Comparison of ENCODE assay signal across 17 mouse cellular contexts in the genomic region with DNA sequence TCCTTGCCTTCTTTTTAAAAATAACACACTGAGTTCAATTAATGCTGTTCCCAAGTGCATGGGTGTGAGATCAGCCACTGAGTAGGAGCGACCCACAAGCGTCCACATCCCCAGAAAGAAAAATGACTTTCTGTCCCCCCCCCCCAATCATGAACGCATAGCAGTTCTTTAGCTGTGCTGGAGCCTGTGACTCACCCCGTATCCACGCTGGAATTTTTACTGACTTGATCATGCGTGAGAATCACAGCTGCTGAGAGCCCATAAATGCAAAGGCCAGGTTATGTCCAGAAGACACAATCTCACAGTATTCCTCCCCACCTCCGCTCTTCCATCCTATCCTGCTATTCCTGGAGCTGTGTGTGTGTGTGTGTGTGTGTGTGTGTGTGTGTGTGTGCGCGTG.
"Had no signal": no experiment of that assay in that cellular context is flagged by ENCODE, and none has a peak within 500 bp of the region (broad histone marks: within the 10 kb centered on the region; RNA-seq: fewer than 3 reads in every experiment).

No protein-coding gene starts in this region.

- H3K27ac ChIP-seq: kidney, postnatal 0 days; layer of hippocampus, adult 2 months; limb, embryonic 12.5 days; limb, embryonic 15.5 days; liver, embryonic 14.5 days; midbrain, embryonic 10.5 days; midbrain, embryonic 13.5 days; stomach, postnatal 0 days had no signal

- H3K4me3 ChIP-seq: layer of hippocampus, adult 2 months; limb, embryonic 12.5 days; limb, embryonic 15.5 days; megakaryocyte, embryonic 14.5 days; midbrain, embryonic 10.5 days; midbrain, embryonic 13.5 days had no signal

- DNase-seq: kidney, adult 2 months; kidney, postnatal 25 days; left cerebral cortex, postnatal 4 days; liver, postnatal 0 days; lung, embryonic 14.5 days; lung, postnatal 36 days; thymus, adult 2 months; thymus, postnatal 25 days had no signal
